Mouse (Mus musculus) E14TG2a.4 (cell line): ENCODE measurements around the gene Slc6a16.

Experiments
- CTCF ChIP-seq: conservative IDR thresholded peaks from 2 replicates; pipeline ENCODE4 v1.5.1; 2014; ENCODE audit warnings: low read length
- NANOG ChIP-seq: IDR thresholded peaks from 2 replicates; pipeline ENCODE4 v1.6.1; 2014; ENCODE audit warnings: borderline replicate concordance, low read length, mixed read lengths
- POU5F1 ChIP-seq: IDR thresholded peaks from 2 replicates; pipeline ENCODE4 v1.6.1; 2014; ENCODE audit warnings: low read length, borderline replicate concordance

GRCm38 (mm10) chr7:45221680-45222079, 19.2 kb upstream of the Slc6a16 start:
- TF ChIP-seq CTCF (no peak), POU5F1 (no peak), NANOG (no peak)
